Mouse (Mus musculus) embryonic facial prominence, embryonic 13.5 days (tissue): ENCODE data around the gene Homez. TPM values are rescaled to one million over a fixed set of nuclear protein-coding genes. Genes with fewer than 3 reads are reported as not detected.

Experiments used
- ATAC-seq: fragments of 200-750 bp; cut with Nextera tagmentation; 2 replicates; pipeline ENCODE4 v1.8.0; 2017; ENCODE audit warnings: low read depth; ENCODE audit not compliant: insufficient number of reproducible peaks, insufficient read depth, low FRiP score, low TSS enrichment
- H3K27ac ChIP-seq: fragments of 300-500 bp; sonication (generic); 2 replicates; pipeline ENCODE4 v1.5.1; 2015; ENCODE audit warnings: moderate library complexity, mild to moderate bottlenecking, inconsistent platforms
- H3K27me3 ChIP-seq: fragments of 300-500 bp; sonication (generic); 2 replicates; pipeline ENCODE4 v1.6.1; 2015; ENCODE audit warnings: mild to moderate bottlenecking, inconsistent platforms
- H3K36me3 ChIP-seq: fragments of 300-500 bp; sonication (generic); 2 replicates; pipeline ENCODE4 v1.6.1; 2015; ENCODE audit warnings: mild to moderate bottlenecking, inconsistent platforms
- H3K4me1 ChIP-seq: fragments of 300-500 bp; sonication (generic); 2 replicates; pipeline ENCODE4 v1.6.1; 2015; ENCODE audit warnings: inconsistent platforms
- H3K4me2 ChIP-seq: fragments of 300-500 bp; sonication (generic); 2 replicates; pipeline ENCODE4 v1.6.1; 2015; ENCODE audit warnings: moderate library complexity, mild to moderate bottlenecking, inconsistent platforms
- H3K4me3 ChIP-seq: fragments of 300-500 bp; sonication (generic); 2 replicates; pipeline ENCODE4 v1.5.1; 2015; ENCODE audit warnings: mild to moderate bottlenecking, inconsistent platforms
- H3K9ac ChIP-seq: fragments of 300-500 bp; sonication (generic); 2 replicates; pipeline ENCODE4 v1.6.1; 2015; ENCODE audit warnings: mild to moderate bottlenecking, inconsistent platforms
- H3K9me3 ChIP-seq: fragments of 300-500 bp; sonication (generic); 2 replicates; pipeline ENCODE4 v1.6.1; 2016; ENCODE audit warnings: inconsistent platforms
- WGBS: fragments of 180-500 bp; shearing (Covaris S2); methylation state at CpG from one replicate; pipeline ENCODE4 v1.1.7; 2015; ENCODE audit warnings: mixed read lengths; 5-methylcytosine and 5-hydroxymethylcytosine counted together
- polyA plus RNA-seq: library from polyadenylated mRNA; unstranded; fragments of >200 nt; fragmentation: Nextera tagmentation; extraction: Ambion mirVana; gene quantifications from 2 replicates; pipeline ENCODE4 v1.2.1, GENCODE M21; 2015

Gene Homez
- polyA plus RNA-seq, 1 experiment from 2014 or later = 12.3 TPM

- Histone ChIP-seq H3K4me1 (0 out of 2 replicates have a peak, but pooled peaks cover 2% of the 10 kb centered on the region), H3K36me3 (no peaks in the 10 kb centered on the region), H3K4me2 (no peak overlapping the region), H3K4me3 (no peak overlapping the region), H3K9ac (no peak overlapping the region), H3K9me3 (no peaks in the 10 kb centered on the region), H3K27ac (no peak overlapping the region), H3K27me3 (no peaks in the 10 kb centered on the region)
- 53% methylated on average over 3 of the region's 3 CpGs for WGBS
- ATAC-seq = no peak
Observed at GRCm38 (mm10) chr14:54866268-54866667, 4.5 kb downstream of the Homez start.

GRCm38 (mm10) chr14:54865626-54866025 is 5.1 kb downstream of the Homez start:
- H3K27ac ChIP-seq = no peak overlapping the region
- no peak overlapping the region for H3K9ac ChIP-seq
- H3K4me3 ChIP-seq = no peak overlapping the region
- H3K4me1 ChIP-seq = 0 out of 2 replicates have a peak, but pooled peaks cover 2% of the 10 kb centered on the region
- no peak for ATAC-seq
- H3K9me3 ChIP-seq = no peaks in the 10 kb centered on the region
- 79% methylated on average over 5 of the region's 5 CpGs for WGBS
- H3K4me2 ChIP-seq = no peak overlapping the region
- H3K36me3 ChIP-seq = no peaks in the 10 kb centered on the region
- H3K27me3 ChIP-seq = no peaks in the 10 kb centered on the region

DNA sequence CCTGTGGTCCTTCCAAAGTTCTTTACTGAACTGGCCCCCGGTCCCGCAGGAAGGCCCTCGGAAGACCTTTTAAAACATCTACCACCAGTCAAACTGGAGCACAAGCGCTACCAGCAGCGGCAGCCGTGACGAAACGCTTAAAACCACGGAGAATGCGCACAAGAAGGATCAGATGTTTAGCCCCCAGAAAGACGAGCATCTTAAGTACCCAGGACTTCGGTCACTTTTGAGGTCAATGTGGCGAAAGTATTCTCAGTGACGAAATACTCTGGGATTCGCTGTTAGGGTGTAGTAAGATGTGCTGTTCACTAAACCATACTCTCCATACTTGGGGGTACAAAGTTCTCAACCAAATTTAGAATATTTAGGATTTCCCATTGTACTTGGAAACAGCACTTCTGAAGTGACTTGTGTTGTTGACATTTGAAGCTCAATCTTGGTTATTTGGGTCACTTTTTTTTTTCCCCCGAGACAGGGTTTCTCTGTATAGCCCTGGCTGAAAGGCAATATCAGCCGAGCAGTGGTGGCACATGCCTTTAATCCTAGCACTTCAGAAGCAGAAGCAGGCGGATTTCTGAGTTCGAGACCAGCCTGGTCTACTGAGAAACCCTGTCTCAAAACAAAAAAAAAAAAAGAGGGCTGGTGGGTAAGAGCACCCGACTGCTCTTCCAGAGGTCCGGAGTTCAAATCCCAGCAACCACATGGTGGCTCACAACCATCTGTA is 6.3 kb downstream of the Homez start:
- H3K9ac ChIP-seq = peak overlapping the region; percentile 92
- no peaks in the 10 kb centered on the region for H3K36me3 ChIP-seq
- peak overlapping the region; percentile 81 for H3K4me2 ChIP-seq
- WGBS = 15% methylated on average over 21 of the region's 21 CpGs
- ATAC-seq = 0 out of 2 replicates have a peak, but pooled peaks have one; percentile 1
- peak overlapping the region; percentile 87 for H3K4me3 ChIP-seq
- no peaks in the 10 kb centered on the region for H3K9me3 ChIP-seq
- H3K27me3 ChIP-seq = no peaks in the 10 kb centered on the region
- 0 out of 2 replicates have a peak, but pooled peaks cover 2% of the 10 kb centered on the region for H3K4me1 ChIP-seq
- H3K27ac ChIP-seq = peak overlapping the region; percentile 73

GRCm38 (mm10) chr14:54863501-54864312 is 7.1 kb downstream of the Homez start:
- peak overlapping the region; percentile 73 for H3K27ac ChIP-seq
- WGBS = under 1% methylated on average over 54 of the region's 56 CpGs
- peak; percentile 100 for ATAC-seq
- H3K9ac ChIP-seq = peak overlapping the region; percentile 92
- H3K9me3 ChIP-seq = no peaks in the 10 kb centered on the region
- no peaks in the 10 kb centered on the region for H3K27me3 ChIP-seq
- peak overlapping the region; percentile 87 for H3K4me3 ChIP-seq
- H3K4me2 ChIP-seq = peak overlapping the region; percentile 81
- no peaks in the 10 kb centered on the region for H3K36me3 ChIP-seq
- 0 out of 2 replicates have a peak, but pooled peaks cover 2% of the 10 kb centered on the region for H3K4me1 ChIP-seq

GRCm38 (mm10) chr14:54860511-54860910 is 10.2 kb downstream of the Homez start:
- WGBS = 42% methylated on average over 2 of the region's 2 CpGs
- H3K9ac ChIP-seq = no peak overlapping the region
- H3K27me3 ChIP-seq = no peaks in the 10 kb centered on the region
- H3K9me3 ChIP-seq = no peaks in the 10 kb centered on the region
- H3K4me3 ChIP-seq = no peak overlapping the region
- no peak overlapping the region for H3K4me2 ChIP-seq
- H3K4me1 ChIP-seq = 0 out of 2 replicates have a peak, but pooled peaks cover 2% of the 10 kb centered on the region
- peaks cover 21% of the 10 kb centered on the region for H3K36me3 ChIP-seq
- H3K27ac ChIP-seq = no peak overlapping the region
- no peak for ATAC-seq

DNA sequence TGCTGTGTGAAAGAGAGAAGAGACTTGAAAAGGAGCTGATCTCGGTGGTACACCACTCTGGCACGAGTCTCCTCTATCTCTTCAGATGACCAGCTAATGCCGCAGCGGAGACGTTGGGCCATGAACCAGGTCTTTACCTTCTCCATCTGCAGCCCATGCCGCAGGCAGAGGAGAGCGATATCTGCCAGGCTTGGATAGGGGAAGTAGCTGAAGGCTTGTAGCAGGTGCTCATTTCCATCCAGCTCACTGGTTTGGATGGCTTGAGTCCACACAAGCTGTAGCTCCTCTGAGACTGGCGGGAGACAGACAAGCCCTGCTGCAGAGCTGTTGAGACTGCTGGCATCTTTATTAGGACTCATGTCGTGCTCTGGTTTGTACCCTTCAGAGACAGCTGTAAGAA is 12.9 kb downstream of the Homez start:
- H3K4me2 ChIP-seq = no peak overlapping the region
- H3K4me1 ChIP-seq = no peaks in the 10 kb centered on the region
- 92% methylated on average over 9 of the region's 9 CpGs for WGBS
- no peaks in the 10 kb centered on the region for H3K27me3 ChIP-seq
- H3K9me3 ChIP-seq = no peaks in the 10 kb centered on the region
- no peak overlapping the region for H3K4me3 ChIP-seq
- H3K27ac ChIP-seq = no peak overlapping the region
- ATAC-seq = no peak
- H3K36me3 ChIP-seq = peaks cover 31% of the 10 kb centered on the region
- H3K9ac ChIP-seq = no peak overlapping the region

DNA sequence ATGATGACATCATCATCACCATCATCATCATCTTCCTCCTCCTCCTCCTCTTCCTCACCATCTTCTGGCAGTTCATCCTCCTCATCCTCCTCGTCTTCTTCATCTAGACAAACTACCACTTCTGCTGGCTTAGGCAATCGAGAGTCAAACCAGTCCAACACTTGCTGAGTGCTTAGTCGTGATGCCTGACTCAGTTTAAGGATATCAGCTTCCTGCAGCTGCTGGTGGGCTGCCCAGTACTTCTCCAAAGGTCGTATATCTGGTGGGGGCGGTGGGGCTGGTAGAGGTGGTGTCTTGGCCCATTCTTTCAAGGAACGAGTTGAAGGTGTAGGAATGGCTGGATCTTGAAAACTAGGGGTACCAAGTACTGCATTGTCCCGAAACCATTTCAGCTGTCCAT is 14.1 kb downstream of the Homez start:
- no peak overlapping the region for H3K9ac ChIP-seq
- H3K9me3 ChIP-seq = no peaks in the 10 kb centered on the region
- H3K36me3 ChIP-seq = peaks cover 31% of the 10 kb centered on the region
- 90% methylated on average over 7 of the region's 7 CpGs for WGBS
- H3K4me3 ChIP-seq = no peak overlapping the region
- ATAC-seq = no peak
- H3K4me2 ChIP-seq = no peak overlapping the region
- H3K4me1 ChIP-seq = no peaks in the 10 kb centered on the region
- H3K27ac ChIP-seq = no peak overlapping the region
- H3K27me3 ChIP-seq = no peaks in the 10 kb centered on the region

DNA sequence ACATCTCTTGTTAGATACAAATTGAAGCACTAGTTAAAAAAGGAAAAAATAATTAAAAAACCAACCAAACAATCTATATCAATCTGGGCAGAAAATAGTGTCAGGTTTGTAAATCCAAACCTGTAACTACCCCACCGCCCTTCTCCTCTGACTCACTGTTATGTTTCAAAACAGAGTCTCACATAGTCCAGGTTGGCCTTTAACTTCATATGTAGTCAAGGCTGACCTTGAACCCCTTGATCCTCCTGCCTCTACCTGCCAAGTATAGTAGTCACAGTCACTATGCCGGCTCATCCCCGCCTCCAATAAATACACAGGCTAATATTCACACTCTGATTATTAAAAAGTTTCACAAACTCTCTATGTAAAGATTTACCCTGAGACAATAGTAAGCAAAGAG is 15.0 kb downstream of the Homez start:
- Histone ChIP-seq H3K27me3 (no peaks in the 10 kb centered on the region), H3K4me3 (no peak overlapping the region), H3K9ac (no peak overlapping the region), H3K9me3 (no peaks in the 10 kb centered on the region), H3K36me3 (peaks cover 31% of the 10 kb centered on the region), H3K27ac (no peak overlapping the region), H3K4me2 (no peak overlapping the region), H3K4me1 (no peaks in the 10 kb centered on the region)
- ATAC-seq = no peak
- WGBS = 97% methylated on average over 3 of the region's 3 CpGs

GRCm38 (mm10) chr14:54843461-54843860 is 27.3 kb downstream of the Homez start:
- 0 out of 2 replicates have a peak, but pooled peaks cover 3% of the 10 kb centered on the region for H3K27me3 ChIP-seq
- H3K4me3 ChIP-seq = no peak overlapping the region
- no peak overlapping the region for H3K27ac ChIP-seq
- WGBS = 3% methylated on average over 4 of the region's 4 CpGs
- H3K9ac ChIP-seq = no peak overlapping the region
- no peaks in the 10 kb centered on the region for H3K9me3 ChIP-seq
- H3K4me2 ChIP-seq = no peak overlapping the region; the same call in 1 of the 2 replicates
- H3K36me3 ChIP-seq = no peaks in the 10 kb centered on the region
- H3K4me1 ChIP-seq = peaks cover 4% of the 10 kb centered on the region; the same call in 1 of the 2 replicates
- ATAC-seq = no peak

DNA sequence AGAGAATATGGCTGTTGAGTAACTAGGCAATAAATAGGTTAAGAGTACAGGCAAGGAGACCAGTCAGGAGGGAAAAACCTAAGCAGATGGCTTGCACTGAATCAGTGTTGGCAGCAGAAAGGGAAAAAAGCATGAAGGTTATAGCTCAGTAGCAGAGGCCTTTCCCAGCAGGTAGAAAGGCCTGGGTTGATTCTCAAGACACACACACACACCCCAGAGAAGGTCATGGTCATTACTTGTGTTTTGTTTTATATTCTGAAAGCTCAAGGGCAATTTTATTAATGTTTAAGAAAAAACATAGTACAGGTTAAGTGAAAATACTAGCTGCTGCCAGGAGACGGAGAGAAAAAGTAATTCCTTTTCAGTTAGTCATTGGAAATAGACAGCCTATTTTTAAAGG is 47.0 kb downstream of the Homez start:
- Histone ChIP-seq H3K27ac (no peak overlapping the region), H3K9me3 (no peaks in the 10 kb centered on the region), H3K4me2 (no peak overlapping the region), H3K9ac (no peak overlapping the region), H3K36me3 (no peaks in the 10 kb centered on the region), H3K4me3 (no peak overlapping the region), H3K27me3 (no peaks in the 10 kb centered on the region), H3K4me1 (no peaks in the 10 kb centered on the region)
- 59% methylated on average over 1 of the region's 1 CpGs for WGBS
- ATAC-seq = no peak

GRCm38 (mm10) chr14:54822301-54822700 is 48.5 kb downstream of the Homez start:
- Histone ChIP-seq H3K36me3 (no peaks in the 10 kb centered on the region), H3K4me3 (no peak overlapping the region)
- WGBS = 87% methylated on average over 2 of the region's 2 CpGs

More at GRCm38 (mm10) chr14:54822301-54822700, 48.5 kb downstream of the Homez start:
- Histone ChIP-seq H3K27ac (no peak overlapping the region), H3K9me3 (no peaks in the 10 kb centered on the region), H3K4me2 (no peak overlapping the region), H3K27me3 (no peaks in the 10 kb centered on the region), H3K4me1 (no peaks in the 10 kb centered on the region), H3K9ac (no peak overlapping the region)
- ATAC-seq = no peak
